Mouse (Mus musculus) cerebellum, adult 2 months (tissue): ENCODE data around the gene Prr12. TPM values are rescaled to one million over a fixed set of nuclear protein-coding genes. Genes with fewer than 3 reads are reported as not detected.

ENCODE experiments used
- DNase-seq, 2 experiments: peaks; one replicate each; pipeline ENCODE4 v3.0.0; 2021
- H3K27ac ChIP-seq: fragments of 200-500 bp; 2 replicates; pipeline ENCODE4 v1.5.1; 2012; ENCODE audit warnings: low read length, control low read depth, inconsistent platforms; ENCODE audit not compliant: insufficient read depth
- H3K27me3 ChIP-seq: fragments of 200-500 bp; 2 replicates; pipeline ENCODE4 v1.6.1; 2012; ENCODE audit warnings: inconsistent platforms, mild to moderate bottlenecking, low read length, moderate library complexity; ENCODE audit not compliant: control insufficient read depth, insufficient read depth
- H3K4me1 ChIP-seq: fragments of 200-500 bp; 2 replicates; pipeline ENCODE4 v1.6.1; 2011; ENCODE audit warnings: low read length; ENCODE audit not compliant: control insufficient read depth, insufficient read depth
- H3K4me3 ChIP-seq: fragments of 200-500 bp; replicated peaks from 2 replicates; pipeline ENCODE3; 2011; ENCODE audit warnings: mild to moderate bottlenecking, low read depth, low read length, control low read depth; ENCODE audit not compliant: insufficient read depth
- CTCF ChIP-seq: fragments of 200-500 bp; IDR thresholded peaks from 2 replicates; pipeline ENCODE4 v1.5.1; 2011; ENCODE audit warnings: low read depth, mild to moderate bottlenecking, control low read depth, low read length, moderate library complexity, borderline replicate concordance; ENCODE audit not compliant: insufficient read depth
- POLR2A ChIP-seq: fragments of 200-500 bp; IDR thresholded peaks from 2 replicates; pipeline ENCODE4 v1.6.1; 2011; ENCODE audit warnings: low read length, control low read depth, borderline replicate concordance; ENCODE audit not compliant: insufficient read depth
- WGBS: fragments of 180-500 bp; shearing (Covaris S2); methylation state at CpG from one replicate; pipeline ENCODE4 v1.1.7; 2018; 5-methylcytosine and 5-hydroxymethylcytosine counted together
- polyA plus RNA-seq: library from polyadenylated mRNA; depleted of rRNA; stranded (reverse); fragments of >200 nt; gene quantifications from 2 replicates; pipeline ENCODE4 v1.2.3, GENCODE M21; 2012

Gene Prr12
- polyA plus RNA-seq, 1 experiment = 23.3 TPM

GRCm38 (mm10) chr7:45092828-45093515, 40.3 kb upstream of the Prr12 start:
- DNase-seq = no peak
- Histone ChIP-seq H3K27ac (no peak overlapping the region), H3K4me1 (no peaks in the 10 kb centered on the region), H3K4me3 (no peak overlapping the region), H3K27me3 (no peaks in the 10 kb centered on the region; the same call in 1 of the 2 replicates)
- TF ChIP-seq POLR2A (no peak), CTCF (no peak)
- 70% methylated on average over 12 of the region's 12 CpGs for WGBS

GRCm38 (mm10) chr7:45092048-45092447, 39.4 kb upstream of the Prr12 start, which contains the start of gene Rcn3:
Gene Rcn3, minus strand, starts transcription at chr7:45092221.
- Histone ChIP-seq H3K27me3 (no peaks in the 10 kb centered on the region; the same call in 1 of the 2 replicates), H3K27ac (no peak within 1 kb of the TSS), H3K4me1 (no peaks in the 10 kb centered on the region), H3K4me3 (peak within 1 kb of the TSS; percentile 34)
- WGBS = under 1% methylated on average over 16 of the region's 16 CpGs
- no peak for TF ChIP-seq CTCF
- no peak for TF ChIP-seq POLR2A
- DNase-seq = peak in 1 of 2 experiments; percentile 26

GRCm38 (mm10) chr7:45091001-45091990, 38.6 kb upstream of the Prr12 start:
- no peak for DNase-seq
- TF ChIP-seq POLR2A = no peak
- TF ChIP-seq CTCF = no peak
- WGBS = 22% methylated on average over 35 of the region's 35 CpGs
- Histone ChIP-seq H3K27me3 (no peaks in the 10 kb centered on the region; the same call in 1 of the 2 replicates), H3K4me3 (no peak overlapping the region), H3K4me1 (no peaks in the 10 kb centered on the region), H3K27ac (no peak overlapping the region)

- no peak overlapping the region for H3K27ac ChIP-seq
- H3K4me3 ChIP-seq = no peak overlapping the region
- no peaks in the 10 kb centered on the region; the same call in 1 of the 2 replicates for H3K27me3 ChIP-seq
- WGBS = 84% methylated on average over 13 of the region's 13 CpGs
- TF ChIP-seq CTCF (no peak), POLR2A (no peak)
- H3K4me1 ChIP-seq = no peaks in the 10 kb centered on the region
- no peak for DNase-seq
These were observed 37.7 kb upstream of the Prr12 start for GRCm38 (mm10) chr7:45090251-45090977.

- H3K4me1 ChIP-seq = no peaks in the 10 kb centered on the region
- no peaks in the 10 kb centered on the region; the same call in 1 of the 2 replicates for H3K27me3 ChIP-seq
- WGBS = 94% methylated on average over 17 of the region's 17 CpGs
- no peak for TF ChIP-seq CTCF
- no peak for TF ChIP-seq POLR2A
- no peak overlapping the region for H3K4me3 ChIP-seq
- DNase-seq = no peak
- no peak overlapping the region for H3K27ac ChIP-seq
These were observed 35.9 kb upstream of the Prr12 start for GRCm38 (mm10) chr7:45088597-45088996.

GRCm38 (mm10) chr7:45086084-45086483, 33.4 kb upstream of the Prr12 start:
- H3K27ac ChIP-seq = no peak overlapping the region
- WGBS = 79% methylated on average over 4 of the region's 4 CpGs
- no peaks in the 10 kb centered on the region for H3K27me3 ChIP-seq
- H3K4me1 ChIP-seq = no peaks in the 10 kb centered on the region
- no peak for DNase-seq
- TF ChIP-seq CTCF (no peak), POLR2A (no peak)
- no peak overlapping the region for H3K4me3 ChIP-seq

GRCm38 (mm10) chr7:45083300-45083890, 30.7 kb upstream of the Prr12 start:
- H3K4me3 ChIP-seq = no peak overlapping the region

More at GRCm38 (mm10) chr7:45083300-45083890, 30.7 kb upstream of the Prr12 start:
- TF ChIP-seq CTCF (no peak), POLR2A (no peak)
- Histone ChIP-seq H3K27ac (no peak overlapping the region), H3K4me1 (no peaks in the 10 kb centered on the region), H3K27me3 (no peaks in the 10 kb centered on the region)
- DNase-seq = no peak
- WGBS = 80% methylated on average over 22 of the region's 22 CpGs
